Mouse (Mus musculus): ENCODE measurements around the gene Tradd.

Gene Tradd

GRCm38 (mm10) chr8:105264024-105264982 is at the start of gene Tradd, which contains the start of gene Fbxl8:
TSS of gene Tradd (minus strand) at chr8:105264609.
TSS of gene Fbxl8 (plus strand) at chr8:105264648.
- DNase-seq, result peak; percentile 67 to 74

GRCm38 (mm10) chr8:105313622-105314402 is 49.4 kb upstream of the Tradd start:
- no peak for DNase-seq

DNA sequence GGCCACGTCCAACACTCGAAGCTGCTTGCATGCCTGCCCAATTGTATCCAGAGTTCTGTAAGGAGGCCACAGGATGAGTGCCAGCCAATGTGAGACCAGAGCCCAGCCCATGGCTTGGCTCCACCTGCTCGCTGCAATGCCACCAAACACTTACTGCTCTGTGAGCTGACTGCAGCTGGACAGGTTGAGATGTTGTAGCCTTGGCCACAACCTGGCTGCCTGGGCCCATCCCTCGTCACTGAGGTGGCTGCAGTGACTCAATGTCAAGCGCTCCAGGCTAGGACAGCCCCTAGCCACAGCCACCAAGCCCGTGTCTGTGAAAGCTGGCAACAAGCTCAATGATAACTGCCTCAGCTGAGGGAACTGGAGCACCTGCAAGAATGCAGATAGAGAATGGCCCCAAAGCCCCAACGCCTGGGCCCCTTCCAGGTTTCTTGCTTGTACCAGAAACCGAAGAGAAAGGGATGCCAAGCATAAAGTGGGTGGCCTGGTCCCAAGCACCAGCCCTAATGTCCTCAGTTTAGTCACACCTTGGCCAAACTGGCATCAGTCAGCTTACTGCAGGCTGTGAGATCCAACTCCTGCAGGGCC is 48.6 kb upstream of the Tradd start:
- DNase-seq, result peak in 1 of 2 experiments; percentile 55

DNA sequence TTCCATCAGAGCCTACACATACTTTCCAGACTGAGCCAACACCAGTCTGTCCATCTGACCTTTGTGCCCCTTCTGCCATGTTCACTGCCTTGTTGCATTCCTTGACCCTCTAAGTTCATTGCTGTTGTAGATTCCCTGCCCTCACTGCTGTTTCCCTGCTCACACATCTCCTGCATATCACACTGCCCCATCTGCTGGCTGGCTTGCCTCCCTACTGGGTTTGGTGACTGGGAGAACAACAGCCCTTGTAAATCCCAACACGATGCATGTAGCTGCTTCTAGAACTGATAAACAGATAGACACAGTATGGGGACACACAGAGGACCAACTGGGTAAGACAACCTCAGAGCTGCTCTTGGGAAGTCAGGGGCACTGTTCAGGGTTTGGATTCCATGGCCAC is 47.3 kb upstream of the Tradd start:
- no peak for DNase-seq

DNA sequence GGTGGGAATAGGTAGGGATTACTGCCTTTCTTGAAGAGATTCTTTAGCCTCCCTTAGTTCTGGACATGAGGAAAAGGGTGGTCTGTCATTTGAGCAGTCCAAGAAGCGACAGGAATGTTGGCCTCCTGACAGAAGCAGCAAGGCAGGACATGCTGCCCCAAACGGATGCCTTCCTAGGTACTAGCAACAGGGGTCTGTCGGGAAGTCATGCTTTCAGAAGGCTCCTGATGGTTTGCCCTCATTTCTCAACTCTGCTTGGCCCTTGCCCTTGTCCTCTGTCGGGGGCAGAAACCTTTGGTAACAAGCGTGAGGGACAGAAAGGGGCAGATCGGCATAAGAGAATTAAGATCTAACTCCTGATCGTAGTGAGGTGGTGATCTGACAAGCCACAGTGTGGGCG is 45.7 kb upstream of the Tradd start:
- peak in 1 of 2 experiments; percentile 46 for DNase-seq

DNA sequence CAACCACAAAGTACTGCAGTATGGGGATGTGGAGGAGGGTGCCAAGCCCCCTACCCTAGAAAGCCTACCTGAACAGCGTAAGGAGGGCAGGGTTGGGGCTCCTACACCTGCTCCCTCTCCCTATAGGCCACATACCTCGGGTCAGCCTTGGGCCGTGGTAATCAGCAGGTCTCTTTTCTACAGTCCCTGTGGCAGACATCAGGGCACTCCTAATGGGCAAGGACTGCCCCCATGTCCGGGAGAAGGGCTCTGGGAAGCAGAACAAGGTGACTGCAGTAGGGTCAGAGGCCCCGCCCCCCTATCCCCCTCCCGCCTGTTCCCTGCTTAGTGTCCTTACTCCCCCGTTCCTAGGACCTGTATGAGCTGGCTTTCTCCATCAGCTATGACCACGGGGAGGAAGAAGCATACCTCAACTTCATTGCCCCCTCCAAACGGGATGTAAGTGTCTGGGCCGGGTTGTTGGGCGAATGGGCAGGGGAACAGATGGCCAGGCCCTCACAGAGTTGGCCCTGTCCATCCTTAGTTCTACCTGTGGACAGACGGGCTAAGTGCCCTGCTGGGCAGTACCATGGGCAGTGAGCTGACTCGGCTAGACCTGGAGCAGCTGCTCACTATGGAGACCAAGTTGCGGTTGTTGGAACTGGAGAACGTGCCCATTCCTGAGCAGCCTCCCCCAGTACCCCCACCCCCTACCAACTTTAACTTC is 44.9 kb upstream of the Tradd start:
- DNase-seq, result peak; percentile 93 to 95

DNA sequence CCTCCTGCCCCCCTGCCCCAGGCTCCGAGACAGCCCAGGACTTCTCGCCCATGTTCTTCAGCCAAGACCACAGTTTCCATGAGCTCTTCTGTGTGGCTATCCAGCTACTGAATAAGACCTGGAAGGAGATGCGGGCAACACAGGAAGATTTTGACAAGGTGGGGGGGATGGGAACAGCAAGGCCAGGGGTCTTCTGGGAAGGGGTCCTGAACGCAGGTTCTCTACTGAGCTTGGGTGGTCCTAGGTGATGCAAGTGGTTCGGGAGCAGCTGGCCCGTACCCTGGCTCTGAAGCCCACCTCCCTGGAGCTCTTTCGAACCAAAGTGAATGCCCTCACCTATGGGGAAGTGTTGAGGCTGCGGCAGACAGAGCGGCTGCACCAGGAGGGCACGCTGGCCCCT is 44.0 kb upstream of the Tradd start:
- peak in 1 of 2 experiments; percentile 43 for DNase-seq

DNA sequence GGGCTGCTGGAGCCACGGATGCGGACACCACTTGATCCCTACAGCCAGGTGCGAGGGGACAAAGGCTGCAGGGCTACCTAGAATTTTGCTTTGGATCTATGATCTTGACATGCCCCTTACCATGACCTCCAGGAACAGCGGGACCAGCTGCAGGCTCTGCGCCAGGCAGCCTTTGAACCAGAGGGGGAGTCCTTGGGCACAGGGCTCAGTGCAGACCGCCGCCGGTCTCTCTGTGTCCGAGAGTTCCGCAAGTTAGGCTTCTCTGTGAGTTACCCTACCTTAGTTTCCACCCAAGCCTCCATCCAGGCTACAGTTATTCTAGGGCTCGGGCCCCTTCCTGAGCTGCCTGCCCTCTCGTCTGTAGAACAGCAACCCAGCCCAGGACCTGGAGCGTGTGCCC is 43.3 kb upstream of the Tradd start:
- peak in 1 of 2 experiments; percentile 37 for DNase-seq

GRCm38 (mm10) chr8:105306146-105306691 is 41.8 kb upstream of the Tradd start:
- peak in 1 of 2 experiments; percentile 39 for DNase-seq

DNA sequence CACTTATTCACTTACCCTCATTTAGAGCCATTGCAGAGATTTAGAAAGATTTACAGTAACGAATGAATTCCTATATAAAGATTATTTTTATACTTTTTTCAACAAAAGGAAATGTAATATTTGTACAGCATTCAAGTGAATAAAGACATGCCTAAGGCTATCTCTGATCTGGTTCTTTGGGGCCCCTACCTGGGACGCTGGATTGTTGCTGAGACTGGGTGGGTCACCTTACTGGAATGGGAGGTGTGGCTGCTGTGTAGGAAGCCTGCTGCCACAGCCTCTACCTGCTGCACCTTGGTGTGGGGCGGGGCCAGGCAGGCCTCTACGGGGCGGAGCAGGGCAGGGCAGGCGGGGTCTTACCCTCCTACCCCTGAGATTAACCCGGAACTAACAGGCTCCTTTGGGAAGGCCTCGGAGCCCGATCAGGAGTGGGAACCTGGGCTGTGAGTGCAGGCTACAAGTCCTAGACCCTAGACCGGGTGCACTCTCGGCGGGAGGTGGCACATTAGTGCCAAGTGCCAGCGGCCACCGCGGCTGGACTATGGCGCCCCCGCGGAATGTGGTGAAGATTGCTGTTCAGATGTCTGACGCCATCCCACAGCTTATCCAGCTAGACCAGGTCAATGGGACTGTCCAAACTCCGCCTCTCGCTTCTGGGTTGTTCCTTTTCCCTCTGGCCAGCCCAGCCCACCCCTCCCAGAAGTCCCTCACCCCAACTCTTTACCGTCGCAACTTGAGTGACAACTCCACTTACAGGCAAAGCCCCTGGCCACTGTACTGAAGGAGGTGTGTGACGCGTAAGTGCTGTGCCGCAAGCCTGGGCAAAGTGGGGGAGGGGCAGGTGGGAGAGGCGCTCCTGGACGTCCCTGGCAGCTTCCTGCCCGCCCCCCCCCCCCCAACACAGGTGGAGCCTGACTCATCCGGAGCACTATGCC is 41.1 kb upstream of the Tradd start, which contains the start of gene Elmo3:
TSS of gene Elmo3 (plus strand) at position 391 of the 935 bp plus-strand sequence.
- peak; percentile 76 to 80 for DNase-seq

- DNase-seq, result no peak
These were observed 40.2 kb upstream of the Tradd start for GRCm38 (mm10) chr8:105304325-105305210.

- no peak for DNase-seq
These were observed 39.5 kb upstream of the Tradd start for GRCm38 (mm10) chr8:105303874-105304273.

GRCm38 (mm10) chr8:105303396-105303795 is 39.0 kb upstream of the Tradd start:
- no peak for DNase-seq

- DNase-seq, result no peak
These were observed 35.6 kb upstream of the Tradd start for GRCm38 (mm10) chr8:105299962-105300361.

DNA sequence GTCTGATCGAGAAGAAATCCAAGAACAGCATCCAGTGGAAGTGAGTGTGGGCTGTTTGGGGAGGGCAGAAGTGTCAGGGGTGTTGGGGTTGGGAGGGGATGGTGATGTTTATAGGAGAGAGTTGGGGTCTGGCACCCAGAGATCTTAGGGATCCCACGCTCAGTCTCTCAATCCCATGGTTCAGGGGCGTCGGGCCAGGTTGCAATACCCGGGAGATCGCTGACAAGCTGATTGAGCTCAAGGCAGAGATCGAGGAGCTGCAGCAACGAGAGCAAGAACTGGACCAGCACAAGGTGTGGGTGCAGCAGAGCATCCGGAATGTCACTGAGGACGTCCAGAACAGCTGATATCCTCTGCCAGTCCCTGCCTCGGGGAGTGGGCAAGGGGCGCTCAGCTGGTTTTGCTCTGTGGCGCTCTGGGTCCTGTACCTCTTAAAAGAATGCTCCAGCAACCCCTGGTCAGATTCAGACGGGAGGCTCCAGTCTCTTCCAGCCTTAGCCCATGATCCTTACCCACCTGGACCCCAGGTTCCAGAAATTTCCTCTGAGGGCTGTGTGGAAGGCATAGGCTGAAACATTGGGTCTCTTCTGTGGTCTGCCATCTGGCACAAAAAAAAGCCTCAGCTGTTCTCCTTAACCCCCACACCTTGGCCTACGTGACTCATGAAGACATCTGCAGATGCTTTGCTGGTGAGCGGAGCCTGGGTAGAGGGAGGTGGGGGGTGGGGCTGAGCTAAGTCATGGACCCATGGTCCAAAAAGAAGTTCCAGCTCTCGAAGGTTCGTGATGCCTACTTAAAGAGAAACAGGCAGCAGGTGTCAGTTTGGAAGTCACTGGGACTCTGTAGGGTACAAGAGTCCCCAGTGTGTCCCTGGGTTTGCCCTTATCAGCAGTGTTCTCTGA is 34.2 kb upstream of the Tradd start:
- no peak for DNase-seq

DNA sequence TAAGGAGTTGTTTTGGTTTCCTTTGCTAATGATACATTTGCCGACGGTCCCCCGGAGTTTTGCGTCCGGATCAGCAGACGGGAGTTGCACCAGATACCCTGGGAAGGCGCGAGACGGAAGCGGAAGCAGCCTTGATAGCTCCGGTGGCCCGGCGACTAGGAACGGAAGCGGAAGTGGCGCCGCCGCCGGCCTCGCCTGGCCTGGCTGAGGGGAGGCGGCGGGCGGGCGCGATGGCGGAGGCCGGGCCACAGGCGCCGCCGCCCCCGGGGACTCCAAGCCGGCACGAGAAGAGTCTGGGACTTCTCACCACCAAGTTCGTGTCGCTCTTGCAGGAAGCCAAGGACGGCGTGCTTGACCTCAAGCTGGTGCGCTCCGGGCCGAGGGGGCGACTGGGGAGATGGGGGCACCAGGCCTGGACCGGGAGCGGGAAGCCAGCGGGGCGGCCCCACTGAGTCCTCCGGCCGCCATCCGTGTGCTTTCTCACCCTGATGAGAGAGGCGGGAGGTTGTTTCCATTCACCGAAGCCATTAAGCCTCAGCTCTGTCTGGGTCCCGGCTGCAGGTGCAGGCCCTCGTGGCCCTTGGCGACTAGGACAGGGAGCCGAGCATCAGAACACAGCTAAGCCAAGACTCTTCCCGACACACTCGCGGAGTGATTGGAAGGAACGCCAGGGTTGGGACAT is 33.2 kb upstream of the Tradd start, which contains the start of gene E2f4:
TSS of gene E2f4 (plus strand) at position 153 of the 682 bp plus-strand sequence.
- DNase-seq, result peak; percentile 93 to 95

- DNase-seq, result no peak
These were observed 31.6 kb upstream of the Tradd start, which contains the start of gene Exoc3l for GRCm38 (mm10) chr8:105295895-105296573. TSS of gene Exoc3l (minus strand) at chr8:105296101.
